Mouse (Mus musculus): ENCODE data around the gene 2410015M20Rik. TPM values are rescaled to one million over a fixed set of nuclear protein-coding genes. Genes with fewer than 3 reads are reported as not detected.
"Not testable (repeated sequence)": the region's sequence is repeated elsewhere in the genome, so short reads cannot be mapped to it uniquely, and the experiment has no call there.

The 2410015M20Rik gene
- total and polyA plus RNA-seq, 3 experiments: 274 to 334 TPM; not detected in 1

- not testable (repeated sequence) for H3K36me3 ChIP-seq (ENCODE audit: control insufficient read depth in 1 of 2, insufficient read depth in 2 of 2, low read length in 2 of 2); H3K27me3 ChIP-seq (ENCODE audit: control insufficient read depth in 1 of 2, insufficient read depth in 2 of 2, low read length in 2 of 2); H3K9me3 ChIP-seq (replicated peaks; ENCODE audit: insufficient read depth, low read length)
- Histone ChIP-seq H3K27ac (ENCODE audit: control insufficient read depth, low read depth, low read length) (peak overlapping the region; percentile 77), H3K4me3 (ENCODE audit: control insufficient read depth in 1 of 2, insufficient read depth in 1 of 2, low read depth in 2 of 2, low read length in 2 of 2) (peak overlapping the region; percentile 79 to 97), H3K9ac (ENCODE audit: control insufficient read depth, low read depth, low read length, poor library complexity, severe bottlenecking) (peak overlapping the region; percentile 88), H3K79me2 (ENCODE audit: control insufficient read depth, insufficient read depth, low read length, poor library complexity) (peaks cover 18% of the 10 kb centered on the region), H3K4me1 (ENCODE audit: control insufficient read depth in 1 of 2, insufficient read depth in 2 of 2, low read length in 2 of 2) (peaks cover 2 to 22% of the 10 kb centered on the region in 2 experiments; a peak in 3 of 4 replicates)
- TF ChIP-seq ETS1 (IDR thresholded peaks at IDR 0.05; ENCODE audit: low read depth, low read length) (peak; percentile 89), ELF1 (IDR thresholded peaks at IDR 0.05; ENCODE audit: low read depth, low read length) (peak; percentile 67; the same call in 1 of the 2 replicates), MYC (IDR thresholded peaks at IDR 0.05; ENCODE audit: low read depth, low read length) (peak; percentile 68), POLR2A (IDR thresholded peaks at IDR 0.05; ENCODE audit: control insufficient read depth in 1 of 2, insufficient read depth in 1 of 2, low read depth in 1 of 2, low read length in 2 of 2, poor library complexity in 1 of 2) (peak in 1 of 2 experiments; percentile 61; a peak in 1 of 4 replicates), HCFC1 (IDR thresholded peaks at IDR 0.05; ENCODE audit: low read depth, low read length) (peak; percentile 79), JUND (IDR thresholded peaks at IDR 0.05; ENCODE audit: low read depth, low read length) (peak; percentile 87; the same call in 1 of the 2 replicates), TBP (IDR thresholded peaks at IDR 0.05; ENCODE audit: low read depth, low read length) (peak; percentile 68), MYB (IDR thresholded peaks at IDR 0.05; ENCODE audit: low read depth, low read length) (peak; percentile 60), MAZ (IDR thresholded peaks at IDR 0.05; ENCODE audit: low read depth, low read length) (peak; percentile 82), NELFE (IDR thresholded peaks at IDR 0.05; ENCODE audit: low read depth, low read length) (peak; percentile 54), EP300 (IDR thresholded peaks at IDR 0.05; ENCODE audit: low read depth in 1 of 2, low read length in 2 of 2) (0 out of 4 replicates have a peak, but pooled peaks of 1 of the 2 experiments have one; percentile 33), SIN3A (IDR thresholded peaks at IDR 0.05; ENCODE audit: low read length) (peak; percentile 92), MXI1 (IDR thresholded peaks at IDR 0.05; ENCODE audit: low read depth, low read length) (peak; percentile 85), NRF1 (IDR thresholded peaks at IDR 0.05; ENCODE audit: insufficient read depth, low read depth, low read length, poor library complexity, severe bottlenecking) (peak; percentile 56), USF1 (IDR thresholded peaks at IDR 0.05; ENCODE audit: low read depth, low read length) (0 out of 2 replicates have a peak, but pooled peaks have one; percentile 5), MAX (IDR thresholded peaks at IDR 0.05; ENCODE audit: low read length) (peak; percentile 73)
- peak; percentile 88 for DNase-seq (ENCODE audit: low read depth, low spot score)
Observed at GRCm38 (mm10) chr17:56629800-56630781, 20.5 kb upstream of the 2410015M20Rik start.

DNA sequence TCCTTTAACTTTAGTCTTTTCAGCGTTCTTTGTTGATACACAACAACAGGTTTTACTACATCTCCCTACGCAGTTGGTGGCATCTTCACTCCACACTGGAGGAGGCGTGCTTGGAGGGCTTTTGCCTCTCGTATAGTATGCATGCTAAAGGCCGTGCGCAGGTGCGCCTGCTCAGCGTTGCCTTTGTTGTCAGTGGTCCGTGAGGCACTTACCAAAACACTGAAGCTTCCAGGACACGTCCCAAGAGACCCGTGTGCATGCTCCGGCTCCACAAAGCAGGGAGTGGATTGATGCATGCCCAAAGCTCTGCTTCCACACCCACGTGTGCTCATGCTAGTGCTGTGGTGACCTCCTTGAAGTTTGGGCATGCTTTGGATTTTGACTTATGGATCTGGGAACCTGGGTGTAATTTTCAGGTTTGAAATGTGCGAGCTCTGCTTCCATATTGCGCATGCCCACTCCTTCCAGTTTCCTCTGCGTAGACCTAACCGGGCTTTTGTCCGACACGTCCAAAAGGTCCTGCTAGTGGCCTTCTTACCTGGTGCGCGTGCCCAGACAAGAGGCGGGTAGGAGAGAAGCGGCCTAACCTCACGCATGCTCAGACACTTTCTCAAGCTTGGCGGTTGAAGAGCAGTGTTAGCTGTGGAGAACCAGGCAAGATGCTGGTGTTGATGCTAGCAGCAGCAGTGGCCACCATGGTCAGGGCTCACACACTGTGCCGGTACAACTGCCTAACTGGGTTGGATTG is 18.1 kb upstream of the 2410015M20Rik start, which contains the start of gene Catsperd:
Gene Catsperd, plus strand, starts transcription at position 614 of the 748 bp plus-strand sequence.
- H3K27me3 ChIP-seq (ENCODE audit: control insufficient read depth in 1 of 2, insufficient read depth in 2 of 2, low read length in 2 of 2): no peaks in the 10 kb centered on the region
- TF ChIP-seq SIN3A (IDR thresholded peaks at IDR 0.05; ENCODE audit: low read length) (0 out of 2 replicates have a peak, but pooled peaks have one; percentile 72), RAD21 (IDR thresholded peaks at IDR 0.05; ENCODE audit: low read depth, low read length) (no peak), MXI1 (IDR thresholded peaks at IDR 0.05; ENCODE audit: low read depth, low read length) (peak; percentile 61), NRF1 (IDR thresholded peaks at IDR 0.05; ENCODE audit: insufficient read depth, low read depth, low read length, poor library complexity, severe bottlenecking) (peak; percentile 59)
- no peaks in the 10 kb centered on the region for H3K9me3 ChIP-seq (replicated peaks; ENCODE audit: insufficient read depth, low read length)
- peaks cover 19 to 21% of the 10 kb centered on the region in 2 experiments for H3K36me3 ChIP-seq (ENCODE audit: control insufficient read depth in 1 of 2, insufficient read depth in 2 of 2, low read length in 2 of 2)
- peak within 1 kb of the TSS; percentile 50 for H3K9ac ChIP-seq (ENCODE audit: control insufficient read depth, low read depth, low read length, poor library complexity, severe bottlenecking)
- DNase-seq (ENCODE audit: low read depth, low spot score): no peak
- H3K4me1 ChIP-seq (ENCODE audit: control insufficient read depth in 1 of 2, insufficient read depth in 2 of 2, low read length in 2 of 2): peaks cover 10 to 37% of the 10 kb centered on the region in 2 experiments; a peak in 3 of 4 replicates
- H3K4me3 ChIP-seq (ENCODE audit: control insufficient read depth in 1 of 2, insufficient read depth in 1 of 2, low read depth in 2 of 2, low read length in 2 of 2): peak within 1 kb of the TSS; percentile 91 to 92
- H3K79me2 ChIP-seq (ENCODE audit: control insufficient read depth, insufficient read depth, low read length, poor library complexity): peaks cover 40% of the 10 kb centered on the region
- H3K27ac ChIP-seq (ENCODE audit: control insufficient read depth, low read depth, low read length): peak within 1 kb of the TSS; percentile 47

Measured in MEL (cell line).